Mouse (Mus musculus) C2C12 (cell line): ENCODE results near the gene Cpa5.

Source experiments
- CEBPB ChIP-seq: IDR thresholded peaks from one replicate; pipeline ENCODE4 v1.6.1; 2011; ENCODE audit warnings: low read depth, mild to moderate bottlenecking, control low read depth, moderate library complexity
- CTCF ChIP-seq: IDR thresholded peaks from one replicate; pipeline ENCODE4 v1.5.1; 2011; ENCODE audit not compliant: control insufficient read depth, insufficient read depth, insufficient read length
- MAX ChIP-seq: IDR thresholded peaks from one replicate; pipeline ENCODE4 v1.6.1; 2011; ENCODE audit warnings: mild to moderate bottlenecking, control low read depth
- MYOD1 ChIP-seq: IDR thresholded peaks from one replicate; pipeline ENCODE4 v1.6.1; 2011; ENCODE audit warnings: low read depth; ENCODE audit not compliant: control insufficient read depth, insufficient read length
- MYOG ChIP-seq: IDR thresholded peaks from one replicate; pipeline ENCODE4 v1.6.1; 2011; ENCODE audit not compliant: control insufficient read depth, insufficient read length; ENCODE audit errors: extremely low read depth
- USF1 ChIP-seq: IDR thresholded peaks from one replicate; pipeline ENCODE4 v1.6.1; 2011; ENCODE audit warnings: low read depth, mild to moderate bottlenecking, control low read depth, moderate library complexity

DNA sequence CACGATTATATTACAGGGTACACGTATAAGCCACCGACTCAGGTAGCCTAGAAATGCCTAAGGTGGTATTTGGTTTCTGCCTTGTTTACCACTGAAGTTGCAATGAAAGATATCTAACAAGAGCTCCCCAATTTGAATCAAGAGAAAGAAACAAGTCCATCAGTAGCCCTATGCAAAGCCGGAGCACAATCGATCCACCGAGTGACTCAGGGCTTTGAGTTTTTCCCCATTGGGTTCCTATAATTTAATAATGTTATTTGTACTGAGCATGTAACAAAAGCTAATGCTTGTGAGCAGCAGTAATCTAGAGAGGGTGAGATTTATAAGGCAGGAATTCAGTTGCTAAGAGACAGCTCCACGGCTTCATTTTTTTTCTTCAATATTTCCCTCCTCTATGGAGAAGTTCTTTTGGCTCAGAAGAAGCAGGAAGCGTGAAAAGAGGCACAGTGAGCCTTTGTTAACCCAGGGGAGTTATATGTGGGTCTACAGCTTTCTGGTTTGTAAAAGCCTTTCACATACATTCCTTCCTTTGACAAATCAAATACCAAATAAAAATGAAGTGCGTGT is 64.0 kb downstream of the Cpa5 start:
- no peak for TF ChIP-seq CTCF
- no peak for TF ChIP-seq CEBPB
- no peak for TF ChIP-seq MYOD1
- no peak for TF ChIP-seq MAX
- no peak for TF ChIP-seq MYOG
- TF ChIP-seq USF1 = no peak
